Mouse (Mus musculus) spleen, postnatal 10 days (tissue): ENCODE measurements around the gene Spcs2.
A peak's percentile ranks its signal among the peaks of the same experiment; 100 is the strongest.

ENCODE experiments used
- DNase-seq, 2 experiments: peaks; one replicate each; pipeline ENCODE4 v3.0.0; 2021 to 2022; ENCODE audit warnings: low spot score in 2 of 2

Spcs2 gene

DNA sequence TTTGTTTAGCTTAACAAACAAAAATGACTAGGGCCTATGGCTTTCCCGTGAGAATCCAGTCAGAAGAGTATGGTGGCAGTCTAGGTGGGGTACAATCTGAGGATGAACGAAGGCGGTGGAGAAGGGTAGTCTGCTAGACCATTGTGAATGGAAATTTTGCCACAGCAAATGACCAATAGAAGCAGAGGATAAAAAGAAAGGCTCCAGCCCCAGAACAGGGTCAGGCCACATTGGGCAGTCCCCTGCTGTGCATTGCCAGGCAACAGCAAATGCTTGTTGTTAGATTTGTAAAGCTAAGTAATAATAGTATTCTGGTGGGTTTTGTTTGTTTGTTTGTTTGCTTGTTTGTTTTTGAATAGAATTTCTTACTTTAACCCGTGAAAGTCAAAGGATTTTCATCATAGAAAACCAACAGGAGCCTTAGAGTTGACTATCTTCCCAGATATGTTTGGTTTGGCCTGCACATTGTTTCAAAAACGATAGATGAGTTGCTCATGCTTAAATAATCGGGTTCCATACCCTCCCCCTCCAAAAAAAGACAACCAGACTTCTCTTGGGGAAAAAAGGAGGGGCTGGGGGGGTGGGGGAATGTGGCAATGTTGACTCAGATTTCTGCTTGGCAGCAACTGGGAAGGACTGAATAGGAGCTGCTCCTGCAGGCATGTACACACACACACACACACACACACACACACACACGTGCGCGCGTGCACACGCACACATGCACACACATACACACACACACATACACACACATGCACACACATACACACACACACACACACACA lies 1.2 kb upstream of the Spcs2 start:
- no peak for DNase-seq

DNA sequence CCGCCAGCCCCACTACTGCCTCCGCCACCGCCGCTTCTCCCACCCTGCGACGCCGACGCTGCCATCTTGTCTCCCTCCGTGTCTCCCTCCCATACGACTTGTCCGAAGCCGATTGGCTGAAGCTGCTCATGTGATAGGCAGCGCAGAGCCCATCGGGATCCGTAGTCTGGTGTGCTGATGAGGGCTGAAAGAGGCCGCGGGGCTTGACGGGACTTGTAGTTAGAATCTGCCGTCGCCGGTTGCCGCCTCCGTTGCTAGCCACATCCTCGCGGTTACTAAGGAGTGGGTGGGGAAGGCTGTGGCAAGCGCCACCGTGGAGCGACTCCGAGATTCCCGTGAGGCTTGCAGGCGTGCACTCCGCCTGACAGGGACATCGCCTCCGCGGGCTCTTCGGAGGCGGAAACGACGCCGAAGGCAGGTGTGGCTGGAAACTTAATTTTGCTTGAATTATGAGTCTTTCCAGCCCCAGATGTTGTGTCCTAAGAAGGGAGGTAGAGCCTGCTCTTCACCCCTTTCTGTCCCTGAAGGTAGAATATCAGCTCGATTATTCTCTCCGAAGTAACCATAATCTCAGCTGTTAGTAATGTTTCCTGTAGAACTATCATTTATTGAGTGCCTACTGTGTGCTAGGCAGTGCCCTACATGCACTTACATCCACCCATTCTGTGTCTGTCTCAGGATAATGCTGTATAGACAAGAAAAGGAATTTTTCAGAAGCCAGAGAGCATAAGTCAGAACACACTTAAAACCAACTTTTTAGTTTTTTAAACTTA lies 4.3 kb downstream of the Spcs2 start, which contains the start of gene Xrra1:
Gene Xrra1 (plus strand): TSS at position 304 of the 773 bp plus-strand sequence.
- DNase-seq, result peak; percentile 90 to 97

DNA sequence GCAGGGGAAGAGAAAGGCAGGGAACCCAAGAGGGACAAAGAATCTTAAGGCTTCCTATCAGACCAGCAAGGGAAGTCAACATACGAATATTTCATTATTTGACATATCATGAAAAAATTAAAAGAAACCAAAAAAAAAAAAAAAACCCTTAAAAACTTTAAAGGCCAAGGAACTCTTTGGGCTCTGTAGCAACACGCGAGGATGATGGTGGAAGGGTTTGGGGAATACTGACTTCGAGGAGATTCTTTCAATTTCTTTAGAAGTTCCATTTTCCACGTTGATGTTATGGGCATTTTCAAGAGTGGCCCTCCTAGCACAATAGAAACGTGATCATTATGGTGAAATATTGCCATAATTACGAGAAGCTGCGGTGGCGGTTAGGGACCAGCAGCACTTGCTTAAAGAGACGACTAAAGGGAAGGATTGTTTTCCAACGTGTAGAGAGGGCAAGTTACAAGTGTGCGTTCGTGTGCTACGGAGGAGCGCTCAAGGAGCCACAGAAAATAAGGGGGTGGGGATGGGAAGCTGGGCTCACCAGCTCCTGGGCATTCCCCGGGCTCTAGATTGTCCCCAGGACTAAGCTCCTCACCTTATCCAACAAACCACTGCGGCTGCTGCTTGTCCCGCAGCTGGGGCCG lies 5.0 kb downstream of the Spcs2 start:
- no peak for DNase-seq

DNA sequence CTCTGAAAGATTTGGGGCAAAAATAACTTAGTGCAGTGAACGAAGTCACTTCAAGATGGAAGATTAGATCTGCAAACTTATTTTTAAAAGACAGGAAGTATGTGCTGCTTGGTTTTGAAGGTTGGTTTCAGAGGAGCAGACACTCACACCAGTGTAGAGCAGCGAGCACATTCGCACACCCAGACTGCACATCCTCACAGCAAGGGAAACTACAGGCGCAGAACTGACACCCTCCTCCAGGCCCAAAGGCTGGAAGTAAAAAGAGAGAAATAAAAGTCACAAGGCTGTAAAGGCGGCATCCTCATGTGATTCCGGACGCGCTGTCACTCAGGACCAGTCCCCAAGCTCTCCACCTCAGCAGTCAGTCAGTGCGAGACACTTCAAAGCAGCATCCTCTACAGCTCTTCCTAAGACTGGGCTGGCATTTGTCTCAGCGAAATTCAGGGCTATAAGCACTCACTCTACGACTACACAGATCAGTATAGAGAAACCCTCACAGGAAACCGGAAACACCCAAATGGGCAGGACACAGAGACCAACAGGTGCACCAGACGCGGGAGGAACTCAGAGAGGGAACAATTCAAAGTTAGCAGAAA lies 6.9 kb downstream of the Spcs2 start:
- peak in 1 of 2 experiments; percentile 25 for DNase-seq

DNA sequence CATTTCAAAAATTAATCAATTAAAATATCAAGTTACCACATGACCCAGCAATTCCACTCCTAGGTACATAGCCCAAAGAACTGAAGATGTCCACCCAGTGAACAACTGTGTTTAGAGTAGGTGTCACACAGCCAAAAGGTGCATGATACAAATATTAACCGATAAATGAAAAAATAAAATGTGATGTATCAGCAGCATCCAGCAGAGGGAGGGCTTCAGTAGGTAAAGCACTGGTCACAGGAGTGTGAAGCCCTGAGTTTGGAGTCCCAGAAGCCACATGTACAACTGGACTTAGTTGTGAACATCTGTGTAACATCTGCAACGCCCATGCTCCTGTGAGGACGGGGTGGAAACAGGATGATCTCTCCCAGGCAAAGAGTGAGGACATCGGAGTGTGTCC lies 9.0 kb downstream of the Spcs2 start:
- no peak for DNase-seq

DNA sequence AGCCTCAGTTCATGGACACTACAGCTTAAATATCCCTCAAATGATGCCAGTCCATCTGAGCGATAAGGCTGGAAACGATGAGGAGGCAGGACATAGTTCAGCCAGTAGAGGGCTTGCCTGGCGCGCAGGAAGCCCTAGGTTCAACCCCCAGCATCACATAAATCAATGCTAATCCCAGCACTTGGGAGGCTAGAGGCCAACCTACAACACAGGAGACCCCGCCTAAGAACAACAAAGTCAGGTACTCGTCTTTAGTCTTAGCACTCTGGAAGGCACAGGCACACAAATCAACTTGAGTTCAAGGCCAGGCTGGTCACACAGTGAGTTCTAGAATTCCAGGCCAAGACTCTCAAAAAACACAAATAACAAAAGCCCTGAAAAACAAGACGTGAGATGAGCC lies 9.9 kb downstream of the Spcs2 start:
- no peak for DNase-seq

DNA sequence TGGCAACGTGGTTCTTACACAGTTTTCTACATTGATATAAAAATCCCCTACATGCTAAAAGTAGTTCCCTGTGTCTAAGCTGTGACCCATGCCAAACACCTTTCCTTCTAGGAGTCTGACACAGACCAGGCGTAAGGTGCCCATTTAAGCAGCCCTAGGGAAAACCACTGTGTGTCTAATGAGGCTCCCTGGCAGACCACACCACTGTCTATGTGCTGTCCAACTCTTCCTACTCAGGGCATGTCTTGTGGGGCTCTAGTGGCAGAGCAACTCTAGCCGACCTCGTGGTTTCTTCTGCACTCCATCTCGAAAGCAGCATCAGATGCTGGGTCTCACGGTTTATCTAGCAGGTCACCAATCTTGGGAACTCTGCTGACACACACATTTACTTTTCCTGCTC lies 11.6 kb downstream of the Spcs2 start:
- DNase-seq, result no peak

DNA sequence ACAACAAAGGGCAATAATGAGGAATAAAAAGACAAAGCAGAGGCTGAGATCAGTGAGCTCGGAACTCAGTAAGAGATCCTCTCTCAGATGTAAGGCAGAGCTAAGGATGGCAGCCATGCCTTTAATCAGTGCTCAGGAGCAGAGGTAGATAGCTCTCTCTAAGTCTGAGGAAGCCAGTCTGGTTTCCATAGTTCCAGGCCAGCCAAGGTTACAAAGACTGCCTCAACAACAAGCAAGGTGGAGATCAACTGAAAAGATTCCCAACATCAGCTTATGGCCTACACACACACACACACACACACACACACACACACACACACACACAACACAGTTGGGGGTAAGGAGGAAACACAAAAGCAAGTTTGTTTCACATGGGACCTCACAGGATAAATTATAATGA lies 12.1 kb downstream of the Spcs2 start:
- DNase-seq, result no peak

DNA sequence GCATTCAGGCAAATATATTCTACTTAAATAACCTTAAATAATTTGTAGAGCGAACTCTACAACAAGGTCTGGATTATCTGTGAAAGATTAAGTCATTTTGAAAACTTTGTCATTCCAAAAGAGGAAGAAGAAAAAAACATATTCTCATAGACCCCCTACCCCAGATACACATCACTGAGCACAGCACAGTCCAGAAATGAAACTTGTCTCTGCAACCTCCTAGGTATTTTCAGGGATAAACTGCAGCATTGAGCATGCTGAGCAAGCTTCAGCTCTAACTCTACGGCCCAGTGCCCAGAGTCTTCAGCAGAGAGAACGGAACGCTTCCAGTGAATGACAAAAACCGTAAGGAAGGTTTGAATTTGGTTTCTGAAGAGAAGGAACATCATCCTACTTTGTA lies 12.7 kb downstream of the Spcs2 start:
- DNase-seq, result no peak

DNA sequence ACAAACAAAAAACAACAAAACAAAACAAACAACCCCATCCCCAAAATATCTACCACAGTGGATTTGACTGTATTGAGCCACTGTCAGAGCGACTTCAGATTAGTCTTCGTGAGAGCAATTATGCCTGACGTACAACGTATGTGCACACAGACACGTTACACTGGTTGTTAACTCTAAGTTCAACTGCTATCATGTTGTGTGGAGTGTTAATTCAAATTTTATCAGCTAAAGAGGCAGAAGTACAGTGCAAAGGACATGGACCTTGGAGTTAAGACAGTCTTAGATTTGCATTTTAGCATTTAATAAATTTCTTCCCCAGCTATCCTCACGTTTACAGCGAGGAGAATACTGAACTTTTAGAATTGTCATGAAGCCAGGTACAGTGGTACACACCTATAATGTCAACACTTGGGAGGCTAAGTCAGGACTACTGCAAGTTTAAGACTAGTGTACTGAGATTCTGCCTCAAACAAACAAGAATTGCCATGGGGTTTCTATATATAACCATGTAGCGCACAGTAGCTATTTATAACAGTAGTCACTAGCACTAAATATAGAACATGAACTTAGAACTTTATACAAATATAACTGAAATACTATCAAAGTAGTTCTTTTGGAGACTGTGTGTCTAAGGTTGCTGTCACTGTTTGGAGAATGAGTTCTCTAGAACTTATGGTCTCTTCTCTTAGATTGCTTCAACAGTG lies 17.6 kb downstream of the Spcs2 start:
- no peak for DNase-seq

DNA sequence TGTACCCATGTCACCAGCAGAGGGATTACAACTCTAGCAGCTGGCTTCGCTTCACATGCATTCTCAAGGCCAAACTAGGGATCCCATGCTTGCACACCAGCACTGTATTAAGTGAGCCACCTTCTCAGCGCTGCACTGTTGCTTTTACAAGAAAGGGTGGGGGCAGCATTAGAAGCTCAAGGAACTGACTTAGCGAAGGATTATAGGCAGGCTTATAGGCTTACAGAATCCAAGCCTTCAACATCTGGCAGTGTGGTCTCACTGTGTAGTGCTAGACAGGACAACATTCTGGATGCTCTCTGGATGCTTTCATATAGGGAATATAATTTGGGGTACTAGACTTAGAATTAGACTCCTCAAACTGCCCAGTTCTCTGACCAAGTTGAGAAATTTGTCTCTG lies 25.0 kb downstream of the Spcs2 start:
- no peak for DNase-seq

DNA sequence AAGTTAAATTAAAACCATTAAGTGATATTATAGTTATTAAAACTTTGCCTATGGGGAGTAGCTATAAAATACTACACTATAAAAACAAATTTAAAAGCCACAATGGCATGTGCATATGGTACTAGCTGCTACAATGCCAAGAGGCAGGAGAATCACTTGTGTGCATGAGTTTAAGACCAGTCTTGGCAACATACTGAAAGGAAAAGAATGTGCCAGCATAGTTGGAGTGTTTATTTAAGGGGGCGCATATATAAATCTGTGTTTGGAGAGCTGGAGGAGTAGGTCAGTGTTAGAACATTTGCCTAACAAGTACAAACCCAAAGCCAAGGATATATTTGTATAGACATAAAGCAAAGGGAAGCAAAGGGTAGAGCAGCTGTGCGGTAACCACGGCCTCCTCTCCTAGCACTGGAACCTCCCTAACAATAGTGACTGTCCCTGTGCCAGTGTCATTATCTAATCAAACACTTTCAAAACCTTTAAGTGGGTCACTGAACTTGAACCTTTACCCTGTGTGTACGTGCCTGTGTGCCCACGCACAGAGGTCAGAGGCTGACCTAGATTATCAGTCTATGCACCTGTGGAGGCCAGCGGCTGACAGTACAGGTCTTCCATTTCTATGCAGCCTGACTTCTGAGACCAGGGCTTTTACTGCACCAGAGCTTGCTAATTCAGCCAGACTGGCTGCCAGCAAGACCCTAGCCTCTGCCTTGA lies 25.7 kb downstream of the Spcs2 start:
- no peak for DNase-seq

DNA sequence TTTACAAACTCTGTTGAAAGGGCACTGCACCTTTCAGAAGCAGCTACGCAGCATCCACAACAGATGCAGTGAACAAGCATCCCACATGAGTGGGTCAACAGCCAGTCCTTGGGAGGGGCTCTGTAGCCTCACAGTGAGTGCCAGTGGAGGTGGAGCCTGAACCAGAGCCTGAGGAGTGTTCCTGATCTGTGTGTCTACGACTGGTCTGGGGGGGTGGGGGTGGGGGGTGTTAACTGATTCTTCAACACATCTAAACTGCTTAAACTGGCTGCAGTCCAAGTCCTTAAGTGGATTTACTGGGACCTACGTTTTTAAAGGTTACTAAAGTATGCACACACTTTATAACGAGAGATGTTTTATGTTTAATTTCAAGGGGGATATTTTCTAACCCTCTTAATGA lies 26.5 kb downstream of the Spcs2 start:
- no peak for DNase-seq

DNA sequence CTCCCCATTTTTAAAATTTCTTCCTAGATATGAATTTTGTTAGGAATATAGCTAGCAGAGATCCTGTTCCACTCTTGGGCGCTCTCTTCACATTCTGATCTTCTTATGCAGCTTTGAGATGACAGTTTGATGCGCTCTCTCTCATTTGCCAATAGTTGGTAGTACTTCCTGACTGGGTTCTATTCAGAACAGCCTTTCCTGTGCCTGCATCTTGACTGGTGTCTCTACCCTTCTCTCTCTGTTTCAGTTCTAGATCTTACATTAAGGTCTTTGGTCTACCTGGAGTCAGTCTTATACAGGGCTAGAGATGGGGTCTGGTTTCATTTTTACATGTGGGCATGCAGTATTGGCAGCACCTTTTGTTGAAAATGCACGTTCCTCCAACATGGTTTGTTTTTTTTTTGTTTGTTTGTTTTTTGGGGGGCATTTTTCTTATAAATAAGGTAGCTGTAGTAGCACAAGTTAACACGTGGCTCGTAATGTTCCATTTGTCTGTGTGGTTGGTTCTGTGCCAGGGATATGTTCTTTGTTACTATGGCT lies 28.9 kb downstream of the Spcs2 start:
- DNase-seq, result no peak

DNA sequence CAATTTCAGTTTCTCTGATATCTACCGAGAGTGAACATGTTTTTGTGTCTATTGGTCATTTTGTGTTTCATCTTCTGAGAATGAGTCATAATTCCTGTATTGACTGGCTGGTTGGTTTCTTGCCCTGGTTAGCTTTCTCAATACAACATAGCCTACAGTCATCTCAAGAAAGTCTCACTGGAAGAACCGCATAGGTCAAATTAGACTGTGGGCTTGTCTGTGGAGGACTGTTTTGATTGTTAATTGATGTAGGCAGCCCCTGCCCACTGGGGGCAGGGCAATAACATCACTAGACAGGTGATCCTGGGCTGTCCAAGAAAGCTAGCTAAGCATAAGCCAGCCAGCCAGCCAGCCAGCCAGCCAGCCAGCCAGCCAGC lies 29.4 kb downstream of the Spcs2 start:
- DNase-seq, result no peak

DNA sequence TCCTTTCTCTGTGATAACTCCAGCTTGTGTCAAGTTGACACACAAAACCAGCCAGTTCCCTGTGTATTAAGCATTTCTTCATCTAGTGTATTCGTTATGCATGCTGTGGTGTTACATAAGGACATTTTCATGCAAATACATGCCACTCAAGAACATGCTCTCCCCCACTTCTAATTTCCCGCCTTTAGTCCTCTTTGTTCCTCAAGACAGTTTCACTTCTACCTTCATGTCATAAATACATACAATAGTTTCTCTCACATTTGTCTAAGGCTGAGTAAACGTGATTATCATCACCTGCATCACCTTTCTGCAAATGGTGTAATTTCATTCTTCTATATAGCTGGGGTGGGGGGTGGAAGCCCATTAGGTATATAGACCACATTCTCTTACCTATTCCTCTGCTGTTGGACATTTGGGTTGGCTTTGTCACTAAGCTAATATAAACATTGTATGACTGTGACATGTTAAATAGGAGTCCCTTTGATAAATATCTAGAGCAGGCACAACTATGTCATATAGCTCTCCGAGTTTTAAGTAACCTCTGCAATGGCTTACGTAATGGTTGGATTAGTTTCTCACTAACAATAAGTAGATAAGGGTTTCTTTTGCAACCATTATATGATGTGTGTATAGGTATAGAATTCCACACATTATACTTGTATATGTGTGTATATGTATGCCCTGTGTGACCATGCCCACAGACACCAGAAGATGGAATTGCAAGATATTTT lies 30.0 kb downstream of the Spcs2 start:
- no peak for DNase-seq

DNA sequence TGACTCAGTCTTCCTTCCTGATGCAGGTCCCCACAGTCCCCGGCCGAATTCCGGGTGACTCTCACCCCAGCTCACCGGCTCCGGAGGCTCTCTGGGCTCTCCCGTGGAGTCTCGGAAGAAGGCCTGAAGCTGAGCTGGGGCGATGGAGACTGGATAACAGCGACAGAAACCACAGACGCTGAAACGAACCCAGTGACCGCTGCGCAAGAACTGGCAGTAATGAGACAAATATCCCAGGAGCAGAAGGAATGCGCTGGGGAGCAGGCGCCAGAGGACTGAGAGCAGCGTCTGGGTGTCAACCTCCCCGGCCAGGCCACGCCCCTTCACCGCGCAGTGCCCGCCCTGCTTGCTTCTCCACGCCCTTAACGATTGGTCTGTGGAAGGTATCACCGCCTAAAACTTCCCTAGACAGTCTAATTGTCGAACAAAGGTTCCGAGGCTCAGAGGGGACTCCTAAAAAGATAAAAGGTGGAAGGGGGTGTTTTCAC lies 35.1 kb downstream of the Spcs2 start, which contains the start of gene Neu3:
Gene Neu3 (minus strand): TSS at position 335 of the 488 bp plus-strand sequence.
- DNase-seq, result peak; percentile 92 to 98

DNA sequence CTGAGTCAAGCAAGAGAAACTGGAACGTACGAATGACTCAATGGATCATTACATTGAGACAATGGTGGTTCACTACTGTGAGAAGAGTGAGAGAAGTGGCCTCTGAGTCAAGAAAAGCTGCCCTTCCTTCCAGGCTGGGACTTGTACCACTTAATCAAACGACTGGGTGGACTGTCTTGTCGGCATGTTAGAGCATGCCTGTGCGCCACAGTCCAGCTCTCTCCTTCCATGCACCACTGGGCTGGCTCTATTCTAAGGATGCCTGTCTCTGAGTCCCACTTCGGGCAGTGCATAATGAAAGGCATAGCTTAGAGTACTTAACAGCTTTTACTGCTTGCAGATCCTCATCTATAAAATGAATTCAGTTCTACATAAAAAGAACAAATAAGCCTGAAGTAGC lies 37.2 kb downstream of the Spcs2 start:
- no peak for DNase-seq

DNA sequence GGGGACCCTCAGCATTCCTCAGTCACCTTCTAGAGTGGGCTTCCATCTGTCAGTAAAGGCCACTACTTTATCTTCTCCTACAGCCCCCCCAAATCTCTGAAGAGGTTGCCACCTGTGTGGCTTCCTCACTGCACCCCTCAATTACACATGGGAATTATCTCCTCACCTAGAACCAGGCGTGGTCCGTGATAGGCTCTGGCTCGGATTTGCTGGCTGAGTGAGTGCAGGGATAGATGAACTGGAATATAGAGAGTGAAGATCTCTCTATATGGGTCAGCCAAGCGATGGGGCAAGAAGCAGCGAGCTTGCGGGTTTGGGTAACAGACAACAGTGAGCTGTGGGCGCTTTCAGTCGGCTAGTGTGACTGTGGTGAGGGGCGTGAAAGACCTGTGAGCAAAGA lies 37.8 kb downstream of the Spcs2 start:
- DNase-seq, result no peak
